Mouse (Mus musculus): ENCODE results near the gene Nosip.

- no peak for TF ChIP-seq CTCF (IDR thresholded peaks at IDR 0.05)
- no peak for TF ChIP-seq EP300 (IDR thresholded peaks at IDR 0.05; ENCODE audit: insufficient read depth, low read depth, low read length)
- no peak for TF ChIP-seq POLR2A (IDR thresholded peaks at IDR 0.05; ENCODE audit: insufficient read depth, low read depth, low read length)
Observed at GRCm38 (mm10) chr7:45012824-45013223, 49.4 kb upstream of the Nosip start.

All from heart, adult 2 months (tissue).